ENCODE assay signal across 10 mouse cellular contexts in genomic region chr7:128332896-128333295, GRCm38 (mm10). TPM values are rescaled to one million over a fixed set of nuclear protein-coding genes. Genes with fewer than 3 reads are reported as not detected.
DNase-seq lines count a peak whose midpoint lies in the region; ATAC-seq and TF ChIP-seq lines count a peak whose summit lies in the region.
"Had no signal": no experiment of that assay in that cellular context is flagged by ENCODE, and none has a peak within 500 bp of the region (broad histone marks: within the 10 kb centered on the region; RNA-seq: fewer than 3 reads in every experiment).

No protein-coding gene starts in this region.

- H3K9ac ChIP-seq in midbrain, postnatal 0 days (replicated peaks; ENCODE audit: low read length, poor library complexity, severe bottlenecking) = no peak overlapping the region
- H3K9ac ChIP-seq in midbrain, embryonic 14.5 days (replicated peaks; ENCODE audit: low read length) = no peak overlapping the region
- no peak overlapping the region for H3K9ac ChIP-seq in lung, embryonic 15.5 days
- no peak overlapping the region for H3K9ac ChIP-seq in hindbrain, embryonic 13.5 days

- no peaks in the 10 kb centered on the region for H3K4me1 ChIP-seq in midbrain, postnatal 0 days (ENCODE audit: insufficient read depth, low read length)
- H3K4me1 ChIP-seq in midbrain, embryonic 14.5 days (ENCODE audit: control insufficient read depth, insufficient read depth, low read length) = peaks cover 13% of the 10 kb centered on the region; the same call in 1 of the 2 replicates
- H3K4me1 ChIP-seq in lung, embryonic 15.5 days = peaks cover 4% of the 10 kb centered on the region; the same call in 1 of the 2 replicates
- H3K4me1 ChIP-seq in cerebellum, adult 2 months (ENCODE audit: control insufficient read depth, insufficient read depth, low read length) = no peaks in the 10 kb centered on the region
- H3K4me1 ChIP-seq in hindbrain, embryonic 13.5 days (replicated peaks) = peaks cover 16% of the 10 kb centered on the region

- no peaks in the 10 kb centered on the region for H3K27me3 ChIP-seq in midbrain, postnatal 0 days (ENCODE audit: insufficient read depth, low read length)
- H3K27me3 ChIP-seq in midbrain, embryonic 14.5 days (ENCODE audit: control insufficient read depth, insufficient read depth, low read length) = no peaks in the 10 kb centered on the region
- no peaks in the 10 kb centered on the region for H3K27me3 ChIP-seq in lung, embryonic 15.5 days
- no peaks in the 10 kb centered on the region for H3K27me3 ChIP-seq in cerebellum, adult 2 months (ENCODE audit: control insufficient read depth, insufficient read depth, low read length)
- peaks cover 5% of the 10 kb centered on the region; the same call in 1 of the 2 replicates for H3K27me3 ChIP-seq in hindbrain, embryonic 13.5 days

- DNase-seq in midbrain, postnatal 0 days (ENCODE audit: low spot score) = no peak
- DNase-seq in midbrain, embryonic 14.5 days = no peak
- peak; percentile 52 for DNase-seq in kidney, adult 9 months
- DNase-seq in spleen, postnatal 36 days (ENCODE audit: low spot score in 2 of 2) = peak; percentile 43 to 46
- no peak for DNase-seq in cerebellum, adult 2 months
- no peak for DNase-seq in left cerebral cortex, adult 9 months (ENCODE audit: low spot score in 2 of 2)
- DNase-seq: thymus, postnatal 14 days had no signal

- no peak for TF ChIP-seq POLR2A in cerebellum, adult 2 months (IDR thresholded peaks at IDR 0.05; ENCODE audit: borderline replicate concordance, insufficient read depth, low read length)

- no peak overlapping the region for H3K4me2 ChIP-seq in midbrain, postnatal 0 days (ENCODE audit: low read depth, low read length, poor library complexity, severe bottlenecking)
- H3K4me2 ChIP-seq in midbrain, embryonic 14.5 days (ENCODE audit: low read length) = no peak overlapping the region
- H3K4me2 ChIP-seq in lung, embryonic 15.5 days = no peak overlapping the region
- no peak overlapping the region for H3K4me2 ChIP-seq in hindbrain, embryonic 13.5 days
- H3K4me2 ChIP-seq: midbrain, embryonic 11.5 days had no signal

- ATAC-seq in midbrain, postnatal 0 days (ENCODE audit: low FRiP score) = no peak
- no peak for ATAC-seq in midbrain, embryonic 14.5 days (ENCODE audit: low FRiP score, low TSS enrichment)
- no peak for ATAC-seq in lung, embryonic 15.5 days (ENCODE audit: borderline replicate concordance, extremely low read depth, low FRiP score, low TSS enrichment)
- no peak for ATAC-seq in hindbrain, embryonic 13.5 days (ENCODE audit: low FRiP score)

- peak; percentile 9; the same call in 1 of the 2 replicates for TF ChIP-seq CTCF in midbrain, postnatal 0 days (IDR thresholded peaks at IDR 0.05)
- no peak for TF ChIP-seq CTCF in cerebellum, adult 2 months (IDR thresholded peaks at IDR 0.05; ENCODE audit: borderline replicate concordance, insufficient read depth, low read depth, low read length)

- WGBS in midbrain, postnatal 0 days = 56% methylated on average over 1 of the region's 1 CpGs
- 77% methylated on average over 1 of the region's 1 CpGs for WGBS in midbrain, embryonic 14.5 days
- 82% methylated on average over 1 of the region's 1 CpGs for WGBS in lung, embryonic 15.5 days
- 80% methylated on average over 1 of the region's 1 CpGs for WGBS in cerebellum, adult 2 months
- 92% methylated on average over 1 of the region's 1 CpGs for WGBS in hindbrain, embryonic 13.5 days

- H3K4me3 ChIP-seq in midbrain, postnatal 0 days (ENCODE audit: low read depth, low read length) = no peak overlapping the region
- no peak overlapping the region for H3K4me3 ChIP-seq in midbrain, embryonic 14.5 days (replicated peaks; ENCODE audit: low read depth, low read length)
- no peak overlapping the region for H3K4me3 ChIP-seq in lung, embryonic 15.5 days
- H3K4me3 ChIP-seq in cerebellum, adult 2 months (replicated peaks; ENCODE audit: insufficient read depth, low read depth, low read length) = no peak overlapping the region
- H3K4me3 ChIP-seq in hindbrain, embryonic 13.5 days = no peak overlapping the region

- no peak overlapping the region for H3K27ac ChIP-seq in midbrain, postnatal 0 days (ENCODE audit: low read depth, low read length)
- no peak overlapping the region for H3K27ac ChIP-seq in midbrain, embryonic 14.5 days (replicated peaks; ENCODE audit: low read depth, low read length)
- H3K27ac ChIP-seq in lung, embryonic 15.5 days = peak overlapping the region; percentile 60
- H3K27ac ChIP-seq in cerebellum, adult 2 months (ENCODE audit: insufficient read depth, low read length) = no peak overlapping the region
- no peak overlapping the region for H3K27ac ChIP-seq in hindbrain, embryonic 13.5 days

- no peaks in the 10 kb centered on the region for H3K36me3 ChIP-seq in midbrain, postnatal 0 days (ENCODE audit: insufficient read depth, low read length)
- no peaks in the 10 kb centered on the region for H3K36me3 ChIP-seq in midbrain, embryonic 14.5 days (ENCODE audit: control insufficient read depth, insufficient read depth, low read length)
- no peaks in the 10 kb centered on the region for H3K36me3 ChIP-seq in lung, embryonic 15.5 days
- H3K36me3 ChIP-seq in hindbrain, embryonic 13.5 days = no peaks in the 10 kb centered on the region

- no peaks in the 10 kb centered on the region for H3K9me3 ChIP-seq in midbrain, postnatal 0 days (ENCODE audit: low read length)
- H3K9me3 ChIP-seq in midbrain, embryonic 14.5 days (ENCODE audit: control insufficient read depth, low read length) = no peaks in the 10 kb centered on the region
- no peaks in the 10 kb centered on the region for H3K9me3 ChIP-seq in lung, embryonic 15.5 days
- H3K9me3 ChIP-seq in hindbrain, embryonic 13.5 days = no peaks in the 10 kb centered on the region

RNA-seq across cellular contexts. Expression of gene BC017158, which starts 34.9 kb away (rescaled TPM):
- total RNA-seq in midbrain, postnatal 0 days (2014; rRNA removed) = 27.7 and 28.0 TPM in 2 replicates
- 17.9 and 18.3 TPM in 2 replicates for polyA plus RNA-seq in midbrain, postnatal 0 days (2015; fragmentation: Nextera tagmentation; extraction: Ambion mirVana)
- polyA plus RNA-seq in midbrain, embryonic 14.5 days (2014; fragmentation: Nextera tagmentation; extraction: Ambion mirVana) = 20.1 and 20.2 TPM in 2 replicates
- polyA plus RNA-seq in lung, embryonic 15.5 days (2015; fragmentation: Nextera tagmentation; extraction: Ambion mirVana) = 31.3 and 38.6 TPM in 2 replicates
- 35.4 and 38.9 TPM in 2 replicates for polyA plus RNA-seq in cerebellum, adult 2 months (2012; rRNA removed)
- polyA plus RNA-seq in hindbrain, embryonic 13.5 days (2015; fragmentation: Nextera tagmentation; extraction: Ambion mirVana) = 17.2 and 20.3 TPM in 2 replicates

Comparison
In these comparisons a context has a peak if more than half of its experiments do, and no peak if none do; other contexts are left out.
1. DNase-seq: peak in kidney, adult 9 months (single experiment) and spleen, postnatal 36 days (2 of 2); none in midbrain, postnatal 0 days (single experiment), midbrain, embryonic 14.5 days (single experiment), cerebellum, adult 2 months (0 of 2) and left cerebral cortex, adult 9 months (0 of 2).